Mouse (Mus musculus) skeletal muscle tissue, adult 2 months (tissue): Measurements from ENCODE around the gene Cryab.

ENCODE experiments used
- DNase-seq: peaks from one replicate; pipeline ENCODE4 v3.0.0-alpha.2; 2012; ENCODE audit warnings: low read depth, low spot score

Cryab gene

GRCm38 (mm10) chr9:50797641-50798040, 46.5 kb downstream of the Cryab start:
- no peak for DNase-seq

- DNase-seq = no peak
These were observed 47.2 kb downstream of the Cryab start for GRCm38 (mm10) chr9:50798368-50798767.

GRCm38 (mm10) chr9:50800985-50801384, 49.9 kb downstream of the Cryab start:
- peak; percentile 64 for DNase-seq

DNA sequence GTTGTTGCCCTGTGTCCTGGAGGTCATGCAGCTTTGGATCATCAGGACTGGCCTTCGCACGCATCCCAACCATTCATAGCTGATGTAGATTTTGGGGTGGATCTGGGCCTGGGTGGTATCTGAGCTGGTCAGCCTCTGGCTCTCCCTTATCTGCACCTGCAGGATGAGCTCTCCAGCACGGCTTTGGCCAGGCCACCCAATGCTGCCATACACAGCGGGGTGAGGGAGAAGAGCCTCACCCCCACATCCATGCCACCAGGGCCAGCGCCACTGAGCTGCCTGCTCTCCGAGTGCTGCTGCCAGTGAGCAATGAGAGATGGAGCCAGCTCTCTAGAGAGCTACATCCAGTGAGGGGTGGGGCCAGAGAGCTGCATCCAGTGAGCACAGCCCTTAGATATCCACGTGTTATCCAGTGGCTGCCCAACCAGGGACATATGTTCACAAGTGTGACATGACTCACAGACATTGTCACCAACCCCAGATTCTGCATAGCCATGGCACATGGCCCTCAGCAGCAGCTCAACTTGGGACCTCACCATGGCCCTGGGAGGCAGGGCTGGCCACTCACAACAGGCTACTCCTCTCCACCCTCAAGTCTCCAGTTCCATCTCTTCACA, 52.0 kb downstream of the Cryab start:
- no peak for DNase-seq
